In genomic region chr11:84599267-84599841, GRCm38 (mm10) we compare ENCODE assay signal across 13 mouse cellular contexts.
A peak's percentile ranks its signal among the peaks of the same experiment; 100 is the strongest.
DNase-seq lines count a peak whose midpoint lies in the region; ATAC-seq lines count a peak whose summit lies in the region.
"Had no signal": no experiment of that assay in that cellular context is flagged by ENCODE, and none has a peak within 500 bp of the region (broad histone marks: within the 10 kb centered on the region; RNA-seq: fewer than 3 reads in every experiment).

No protein-coding gene starts in this region.

- peak overlapping the region; percentile 43 for H3K4me2 ChIP-seq in kidney, embryonic 16.5 days (replicated peaks; ENCODE audit: low read depth, low read length)
- H3K4me2 ChIP-seq in hindbrain, embryonic 14.5 days (replicated peaks), result peak overlapping the region; percentile 36
- H3K4me2 ChIP-seq in midbrain, embryonic 14.5 days (ENCODE audit: low read length), result peak overlapping the region; percentile 27; the same call in 1 of the 2 replicates
- H3K4me2 ChIP-seq in forebrain, embryonic 15.5 days (replicated peaks), result no peak overlapping the region

- no peak for DNase-seq in kidney, postnatal 25 days
- DNase-seq in brain, adult 2 months (ENCODE audit: low read depth, low spot score), result peak; percentile 18
- peak; percentile 56 for DNase-seq in hindbrain, embryonic 14.5 days (ENCODE audit: low spot score)
- peak; percentile 72 for DNase-seq in midbrain, embryonic 14.5 days
- no peak for DNase-seq in urinary bladder, adult 18-20 months (ENCODE audit: low spot score in 2 of 2)
- no peak for DNase-seq in ovary, postnatal 36 days (ENCODE audit: low spot score)
- DNase-seq: kidney, postnatal 36 days; liver; lung, postnatal 4 days; thymus, adult 18-20 months had no signal

- no peaks in the 10 kb centered on the region for H3K36me3 ChIP-seq in kidney, embryonic 16.5 days (ENCODE audit: insufficient read depth, low read length)
- no peaks in the 10 kb centered on the region for H3K36me3 ChIP-seq in hindbrain, embryonic 14.5 days (replicated peaks; ENCODE audit: control insufficient read depth, insufficient read depth)
- no peaks in the 10 kb centered on the region for H3K36me3 ChIP-seq in midbrain, embryonic 14.5 days (ENCODE audit: control insufficient read depth, insufficient read depth, low read length)
- H3K36me3 ChIP-seq in forebrain, embryonic 15.5 days, result no peaks in the 10 kb centered on the region

- no peak overlapping the region for H3K9ac ChIP-seq in kidney, embryonic 16.5 days (replicated peaks; ENCODE audit: low read length)
- peak overlapping the region; percentile 43 for H3K9ac ChIP-seq in hindbrain, embryonic 14.5 days
- H3K9ac ChIP-seq in midbrain, embryonic 14.5 days (replicated peaks; ENCODE audit: low read length), result no peak overlapping the region
- no peak overlapping the region for H3K9ac ChIP-seq in forebrain, embryonic 15.5 days (replicated peaks)

- no peak overlapping the region for H3K27ac ChIP-seq in kidney, embryonic 16.5 days (ENCODE audit: low read length)
- H3K27ac ChIP-seq in hindbrain, embryonic 14.5 days, result peak overlapping the region; percentile 50
- H3K27ac ChIP-seq in midbrain, embryonic 14.5 days (replicated peaks; ENCODE audit: low read depth, low read length), result peak overlapping the region; percentile 61
- H3K27ac ChIP-seq in forebrain, embryonic 15.5 days (replicated peaks), result no peak overlapping the region

- ATAC-seq in kidney, embryonic 16.5 days (ENCODE audit: low FRiP score, low TSS enrichment), result 0 out of 2 replicates have a peak, but pooled peaks have one; percentile 35
- ATAC-seq in hindbrain, embryonic 14.5 days (ENCODE audit: low FRiP score), result peak; percentile 46; the same call in 1 of the 2 replicates
- no peak; the same call in 1 of the 2 replicates for ATAC-seq in midbrain, embryonic 14.5 days (ENCODE audit: low FRiP score, low TSS enrichment)
- ATAC-seq in forebrain, embryonic 15.5 days (replicated peaks), result no peak
- ATAC-seq: forebrain, embryonic 16.5 days had no signal

- H3K4me1 ChIP-seq in kidney, embryonic 16.5 days (ENCODE audit: insufficient read depth, low read length), result peaks cover 13% of the 10 kb centered on the region
- peaks cover 15% of the 10 kb centered on the region for H3K4me1 ChIP-seq in hindbrain, embryonic 14.5 days (replicated peaks; ENCODE audit: control insufficient read depth, insufficient read depth, low read length)
- peaks cover 7% of the 10 kb centered on the region for H3K4me1 ChIP-seq in midbrain, embryonic 14.5 days (ENCODE audit: control insufficient read depth, insufficient read depth, low read length)
- peaks cover 6% of the 10 kb centered on the region; the same call in 1 of the 2 replicates for H3K4me1 ChIP-seq in forebrain, embryonic 15.5 days

- WGBS in kidney, embryonic 16.5 days, result 10% methylated on average over 15 of the region's 15 CpGs
- 27% methylated on average over 15 of the region's 15 CpGs for WGBS in hindbrain, embryonic 14.5 days
- 33% methylated on average over 15 of the region's 15 CpGs for WGBS in midbrain, embryonic 14.5 days
- WGBS in forebrain, embryonic 15.5 days, result 52% methylated on average over 15 of the region's 15 CpGs

- no peaks in the 10 kb centered on the region for H3K9me3 ChIP-seq in kidney, embryonic 16.5 days (ENCODE audit: low read length)
- no peaks in the 10 kb centered on the region for H3K9me3 ChIP-seq in hindbrain, embryonic 14.5 days (ENCODE audit: control insufficient read depth, low read length)
- H3K9me3 ChIP-seq in midbrain, embryonic 14.5 days (ENCODE audit: control insufficient read depth, low read length), result no peaks in the 10 kb centered on the region
- no peaks in the 10 kb centered on the region for H3K9me3 ChIP-seq in forebrain, embryonic 15.5 days

- peak overlapping the region; percentile 19 for H3K4me3 ChIP-seq in kidney, embryonic 16.5 days (ENCODE audit: low read length)
- no peak overlapping the region for H3K4me3 ChIP-seq in hindbrain, embryonic 14.5 days (replicated peaks; ENCODE audit: low read length)
- H3K4me3 ChIP-seq in midbrain, embryonic 14.5 days (replicated peaks; ENCODE audit: low read depth, low read length), result no peak overlapping the region
- no peak overlapping the region for H3K4me3 ChIP-seq in forebrain, embryonic 15.5 days

- H3K27me3 ChIP-seq in kidney, embryonic 16.5 days (ENCODE audit: insufficient read depth, low read length), result 0 out of 2 replicates have a peak, but pooled peaks cover 2% of the 10 kb centered on the region
- H3K27me3 ChIP-seq in hindbrain, embryonic 14.5 days (ENCODE audit: control insufficient read depth, insufficient read depth, low read length), result peaks cover 5% of the 10 kb centered on the region; the same call in 1 of the 2 replicates
- no peaks in the 10 kb centered on the region for H3K27me3 ChIP-seq in midbrain, embryonic 14.5 days (ENCODE audit: control insufficient read depth, insufficient read depth, low read length)
- peaks cover 9% of the 10 kb centered on the region; the same call in 1 of the 2 replicates for H3K27me3 ChIP-seq in forebrain, embryonic 15.5 days

Comparison
In these comparisons a context has a peak if more than half of its experiments do, and no peak if none do; other contexts are left out.
1. ATAC-seq: peak in kidney, embryonic 16.5 days (single experiment) and hindbrain, embryonic 14.5 days (single experiment); none in midbrain, embryonic 14.5 days (single experiment) and forebrain, embryonic 15.5 days (single experiment).
2. H3K27ac ChIP-seq: peak in hindbrain, embryonic 14.5 days (single experiment) and midbrain, embryonic 14.5 days (single experiment); none in kidney, embryonic 16.5 days (single experiment) and forebrain, embryonic 15.5 days (single experiment).
3. DNase-seq: peak in brain, adult 2 months (single experiment), hindbrain, embryonic 14.5 days (single experiment) and midbrain, embryonic 14.5 days (single experiment); none in kidney, postnatal 25 days (0 of 2), urinary bladder, adult 18-20 months (0 of 2) and ovary, postnatal 36 days (single experiment).